Mouse (Mus musculus): Measurements from ENCODE around the gene Tle1. TPM values are rescaled to one million over a fixed set of nuclear protein-coding genes. Genes with fewer than 3 reads are reported as not detected.

Tle1 gene
- total RNA-seq, 2 experiments from 2014 or later: 9.4 to 14.2 TPM

- ATAC-seq (replicated peaks; ENCODE audit: low FRiP score, low TSS enrichment, poor library complexity, severe bottlenecking): no peak
Measured at GRCm38 (mm10) chr4:72087811-72088210, 112.9 kb downstream of the Tle1 start.

GRCm38 (mm10) chr4:72069111-72069534 lies 131.6 kb downstream of the Tle1 start:
- ATAC-seq (replicated peaks; ENCODE audit: low FRiP score, low TSS enrichment, poor library complexity, severe bottlenecking): no peak

GRCm38 (mm10) chr4:72067937-72068336 lies 132.8 kb downstream of the Tle1 start:
- ATAC-seq (replicated peaks; ENCODE audit: low FRiP score, low TSS enrichment, poor library complexity, severe bottlenecking): no peak

Measured in megakaryocyte-erythroid progenitor cell, adult 5-6 weeks (primary cell).